Mouse (Mus musculus): Measurements from ENCODE around the gene Ermard.

DNA sequence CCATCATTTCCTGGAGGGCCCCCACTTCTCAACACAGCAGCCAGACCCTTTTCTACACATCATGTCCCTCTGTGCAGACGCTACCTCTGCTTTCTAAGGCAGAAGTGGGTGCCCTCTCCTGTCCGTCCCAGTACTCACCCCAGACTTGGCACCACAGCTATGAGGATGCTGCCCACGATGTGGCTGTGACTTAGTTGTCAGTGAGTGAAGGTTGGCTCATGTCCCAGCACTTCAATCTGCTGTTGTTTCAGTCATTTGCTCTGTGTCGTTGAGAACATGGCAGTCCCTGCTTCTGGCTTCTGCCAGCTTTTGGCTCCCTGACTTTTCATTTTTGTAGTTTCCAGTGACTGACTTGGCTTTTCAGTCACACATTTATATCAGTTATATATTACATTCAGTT, 14.9 kb downstream of the Ermard start:
- TF ChIP-seq CTCF (IDR thresholded peaks at IDR 0.05; ENCODE audit: control insufficient read depth, insufficient read depth, insufficient read length) (no peak), MAX (IDR thresholded peaks at IDR 0.05) (no peak), USF1 (IDR thresholded peaks at IDR 0.05; ENCODE audit: low read depth) (no peak), MYOG (IDR thresholded peaks at IDR 0.05; ENCODE audit: control insufficient read depth, extremely low read depth, insufficient read length) (no peak), MYOD1 (IDR thresholded peaks at IDR 0.05; ENCODE audit: control insufficient read depth, insufficient read length, low read depth) (no peak)
